Mouse (Mus musculus) urinary bladder, postnatal 25 days (tissue): Measurements from ENCODE around the gene Pigp.

Experiments
- DNase-seq: peaks from one replicate; pipeline ENCODE4 v3.0.0; 2022; ENCODE audit warnings: low spot score

The Pigp gene

GRCm38 (mm10) chr16:94371301-94371931, at the start of gene Pigp:
Gene Pigp (minus strand): TSS chr16:94371842.
- DNase-seq, result peak; percentile 39

GRCm38 (mm10) chr16:94420498-94420897, 48.9 kb upstream of the Pigp start:
- no peak for DNase-seq

GRCm38 (mm10) chr16:94414151-94414550, 42.5 kb upstream of the Pigp start:
- no peak for DNase-seq

- DNase-seq, result no peak
These were observed 41.1 kb upstream of the Pigp start for GRCm38 (mm10) chr16:94412760-94413159.

GRCm38 (mm10) chr16:94412198-94412597, 40.6 kb upstream of the Pigp start:
- no peak for DNase-seq

GRCm38 (mm10) chr16:94411287-94411686, 39.6 kb upstream of the Pigp start:
- DNase-seq, result no peak

- DNase-seq, result peak; percentile 27
These were observed 30.5 kb upstream of the Pigp start for GRCm38 (mm10) chr16:94402185-94402584.

- DNase-seq, result no peak
These were observed 30.0 kb upstream of the Pigp start for GRCm38 (mm10) chr16:94401636-94402035.

- DNase-seq, result no peak
These were observed 27.5 kb upstream of the Pigp start for GRCm38 (mm10) chr16:94399141-94399540.

- DNase-seq, result no peak
These were observed 25.0 kb upstream of the Pigp start for GRCm38 (mm10) chr16:94396641-94397040.

- DNase-seq, result no peak
These were observed 23.4 kb upstream of the Pigp start for GRCm38 (mm10) chr16:94395051-94395450.

GRCm38 (mm10) chr16:94392299-94392698, 20.7 kb upstream of the Pigp start:
- DNase-seq, result no peak

- DNase-seq, result no peak
These were observed 16.0 kb upstream of the Pigp start for GRCm38 (mm10) chr16:94387690-94388089.

GRCm38 (mm10) chr16:94383277-94383676, 11.6 kb upstream of the Pigp start:
- no peak for DNase-seq

GRCm38 (mm10) chr16:94379386-94379785, 7.7 kb upstream of the Pigp start:
- no peak for DNase-seq

- peak; percentile 64 for DNase-seq
These were observed 734 bp downstream of the Pigp start for GRCm38 (mm10) chr16:94370915-94371300.

GRCm38 (mm10) chr16:94370173-94370914, 1.3 kb downstream of the Pigp start, which contains the start of gene Ttc3:
Gene Ttc3 (plus strand): TSS chr16:94370618.
- peak; percentile 90 for DNase-seq

- DNase-seq, result no peak
These were observed 2.0 kb downstream of the Pigp start for GRCm38 (mm10) chr16:94369596-94370172.

GRCm38 (mm10) chr16:94365435-94365834, 6.2 kb downstream of the Pigp start:
- DNase-seq, result no peak

GRCm38 (mm10) chr16:94363814-94364213, 7.8 kb downstream of the Pigp start:
- no peak for DNase-seq

- peak; percentile 55 for DNase-seq
These were observed 9.3 kb downstream of the Pigp start for GRCm38 (mm10) chr16:94362174-94362873.

- DNase-seq, result no peak
These were observed 10.9 kb downstream of the Pigp start for GRCm38 (mm10) chr16:94360578-94361350.
